Mouse (Mus musculus): ENCODE measurements around the gene Ncor2. TPM values are rescaled to one million over a fixed set of nuclear protein-coding genes. Genes with fewer than 3 reads are reported as not detected.

Gene Ncor2
- polyA plus RNA-seq, 1 experiment from 2014 or later: 27.2 TPM

DNA sequence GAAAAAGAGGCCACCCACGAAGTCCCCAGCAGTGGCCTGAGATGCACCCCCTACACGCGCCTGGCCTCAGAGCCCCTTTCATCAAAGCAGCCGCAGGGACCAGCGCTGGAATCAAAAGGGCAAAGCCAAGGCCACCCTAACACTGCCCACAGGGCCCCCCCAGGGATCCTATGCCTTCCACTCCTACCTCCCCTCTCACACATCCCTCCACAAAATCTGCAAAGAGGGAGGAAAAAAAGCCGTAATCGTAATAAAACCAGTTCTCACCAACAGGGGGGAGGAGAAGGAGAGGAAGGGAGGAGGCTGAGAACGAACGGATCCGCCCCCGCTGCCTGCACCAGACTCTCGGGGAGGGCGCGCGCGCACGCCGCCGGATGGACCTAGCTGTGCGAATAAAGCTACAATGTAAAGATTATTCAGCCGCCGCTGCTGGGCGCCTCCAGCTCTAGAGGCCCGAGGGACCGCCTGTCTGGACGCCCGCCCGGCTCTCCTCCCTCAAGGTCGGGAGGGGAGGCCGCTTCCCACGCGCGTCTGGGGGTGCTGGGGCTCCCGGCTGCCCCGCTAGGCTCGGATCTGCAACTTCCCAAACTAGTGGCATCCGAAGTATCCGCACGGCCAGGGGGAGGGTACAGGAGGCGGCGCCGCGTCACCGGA lies 1.4 kb downstream of the Ncor2 start:
- no peaks in the 10 kb centered on the region for H3K9me3 ChIP-seq
- peak overlapping the region; percentile 94 for H3K4me3 ChIP-seq (replicated peaks)
- H3K36me3 ChIP-seq: no peaks in the 10 kb centered on the region
- peak overlapping the region; percentile 93 for H3K27ac ChIP-seq
- no peaks in the 10 kb centered on the region for H3K27me3 ChIP-seq
- H3K4me2 ChIP-seq: peak overlapping the region; percentile 92
- H3K9ac ChIP-seq (replicated peaks): peak overlapping the region; percentile 94
- ATAC-seq (ENCODE audit: insufficient number of reproducible peaks, insufficient read depth, low FRiP score, low TSS enrichment, low read depth): peak; percentile 17; the same call in 1 of the 2 replicates
- H3K4me1 ChIP-seq (replicated peaks): peaks cover 59% of the 10 kb centered on the region
- WGBS: under 1% methylated on average over 44 of the region's 44 CpGs

DNA sequence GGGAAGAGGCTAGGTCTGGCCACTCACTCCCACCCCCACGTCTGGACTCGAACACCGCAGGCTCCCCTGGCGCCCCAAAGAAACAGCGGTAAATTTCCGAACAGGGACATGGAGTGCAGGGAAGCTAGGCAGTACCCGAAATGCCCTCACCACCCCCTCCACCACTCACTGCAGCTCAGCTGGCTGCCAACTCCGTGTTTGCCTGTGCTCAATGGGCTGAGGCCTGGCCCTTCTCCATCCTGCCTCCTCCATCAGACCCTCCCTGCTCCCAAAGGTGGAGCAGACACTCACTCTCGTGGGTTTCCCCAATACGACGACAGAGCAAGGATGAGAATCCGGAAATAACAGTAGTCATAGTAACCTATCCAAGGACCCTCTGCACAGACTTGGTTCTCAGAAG lies 2.2 kb downstream of the Ncor2 start:
- ATAC-seq (ENCODE audit: insufficient number of reproducible peaks, insufficient read depth, low FRiP score, low TSS enrichment, low read depth): no peak

DNA sequence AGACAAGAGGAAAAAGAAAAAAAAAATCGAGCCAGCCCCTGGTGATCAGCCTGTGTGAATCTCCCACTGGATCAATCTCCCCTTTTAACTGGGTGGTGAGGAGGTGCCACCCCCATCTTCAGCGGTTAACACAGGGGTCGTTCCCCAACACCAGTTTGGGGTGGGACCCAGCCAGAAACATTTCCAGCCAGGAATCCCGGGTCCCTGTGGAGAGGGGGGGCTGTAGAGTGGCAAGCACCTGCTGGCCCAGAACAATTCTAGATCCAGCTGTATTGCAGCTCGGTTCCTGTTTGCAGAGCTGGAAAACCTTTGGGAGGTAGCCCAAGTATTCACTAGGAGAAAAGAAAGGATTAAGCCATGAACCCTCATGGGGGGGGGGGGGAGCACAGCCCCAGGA lies 2.7 kb downstream of the Ncor2 start:
- no peak for ATAC-seq (ENCODE audit: insufficient number of reproducible peaks, insufficient read depth, low FRiP score, low TSS enrichment, low read depth)
- peaks cover 71% of the 10 kb centered on the region for H3K4me1 ChIP-seq (replicated peaks)
- H3K9me3 ChIP-seq: no peaks in the 10 kb centered on the region
- WGBS: 35% methylated on average over 5 of the region's 5 CpGs
- H3K36me3 ChIP-seq: no peaks in the 10 kb centered on the region
- no peaks in the 10 kb centered on the region for H3K27me3 ChIP-seq
- H3K27ac ChIP-seq: no peak overlapping the region
- peak overlapping the region; percentile 92 for H3K4me2 ChIP-seq
- no peak overlapping the region for H3K9ac ChIP-seq (replicated peaks)
- peak overlapping the region; percentile 94; the same call in 1 of the 2 replicates for H3K4me3 ChIP-seq (replicated peaks)

More for the DNA sequence above, 2.2 kb downstream of the Ncor2 start:
- Histone ChIP-seq H3K27me3 (no peaks in the 10 kb centered on the region), H3K4me1 (replicated peaks) (peaks cover 66% of the 10 kb centered on the region), H3K27ac (peak overlapping the region; percentile 93; the same call in 1 of the 2 replicates), H3K4me2 (peak overlapping the region; percentile 92), H3K9me3 (no peaks in the 10 kb centered on the region), H3K9ac (replicated peaks) (peak overlapping the region; percentile 94; the same call in 1 of the 2 replicates), H3K36me3 (no peaks in the 10 kb centered on the region), H3K4me3 (replicated peaks) (peak overlapping the region; percentile 94)
- WGBS: 18% methylated on average over 12 of the region's 12 CpGs

DNA sequence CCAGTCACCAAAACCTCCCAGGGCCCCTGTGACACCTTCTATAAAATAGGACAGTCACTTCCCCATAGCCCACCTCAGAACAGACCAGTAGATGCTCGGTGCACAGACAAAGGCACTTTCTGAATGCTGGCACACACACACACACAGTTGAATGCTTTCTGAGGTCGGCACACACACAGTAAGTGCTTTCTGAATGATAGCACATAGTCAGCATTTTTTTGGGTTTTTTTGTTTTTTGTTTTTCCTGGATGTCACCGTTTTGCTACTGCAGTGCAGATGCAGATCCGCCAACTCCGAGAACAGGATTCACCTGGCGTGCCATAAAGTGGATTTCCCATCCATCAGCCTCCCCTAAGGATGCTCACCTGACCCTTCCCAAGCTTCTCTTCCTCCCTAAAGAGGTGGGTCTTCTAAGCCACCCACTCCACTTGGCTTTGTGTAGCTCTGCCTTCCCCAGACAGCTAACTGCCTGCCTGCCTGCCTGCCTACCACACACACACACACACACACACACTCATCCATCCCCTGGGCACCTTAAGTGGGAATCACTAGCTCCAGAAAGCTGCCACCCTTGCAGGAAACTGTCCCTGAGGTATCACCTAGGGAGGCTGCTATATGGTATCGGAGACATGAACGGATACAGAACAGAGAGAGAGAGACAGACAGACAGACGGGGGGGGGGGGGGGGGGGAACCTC lies 3.2 kb downstream of the Ncor2 start:
- Histone ChIP-seq H3K36me3 (no peaks in the 10 kb centered on the region), H3K27me3 (no peaks in the 10 kb centered on the region), H3K9ac (replicated peaks) (no peak overlapping the region), H3K4me2 (0 out of 2 replicates have a peak overlapping the region, but pooled peaks have one; percentile 92), H3K27ac (no peak overlapping the region), H3K4me1 (replicated peaks) (peaks cover 77% of the 10 kb centered on the region), H3K9me3 (no peaks in the 10 kb centered on the region), H3K4me3 (replicated peaks) (no peak overlapping the region)
- 60% methylated on average over 9 of the region's 9 CpGs for WGBS
- ATAC-seq (ENCODE audit: insufficient number of reproducible peaks, insufficient read depth, low FRiP score, low TSS enrichment, low read depth): no peak

DNA sequence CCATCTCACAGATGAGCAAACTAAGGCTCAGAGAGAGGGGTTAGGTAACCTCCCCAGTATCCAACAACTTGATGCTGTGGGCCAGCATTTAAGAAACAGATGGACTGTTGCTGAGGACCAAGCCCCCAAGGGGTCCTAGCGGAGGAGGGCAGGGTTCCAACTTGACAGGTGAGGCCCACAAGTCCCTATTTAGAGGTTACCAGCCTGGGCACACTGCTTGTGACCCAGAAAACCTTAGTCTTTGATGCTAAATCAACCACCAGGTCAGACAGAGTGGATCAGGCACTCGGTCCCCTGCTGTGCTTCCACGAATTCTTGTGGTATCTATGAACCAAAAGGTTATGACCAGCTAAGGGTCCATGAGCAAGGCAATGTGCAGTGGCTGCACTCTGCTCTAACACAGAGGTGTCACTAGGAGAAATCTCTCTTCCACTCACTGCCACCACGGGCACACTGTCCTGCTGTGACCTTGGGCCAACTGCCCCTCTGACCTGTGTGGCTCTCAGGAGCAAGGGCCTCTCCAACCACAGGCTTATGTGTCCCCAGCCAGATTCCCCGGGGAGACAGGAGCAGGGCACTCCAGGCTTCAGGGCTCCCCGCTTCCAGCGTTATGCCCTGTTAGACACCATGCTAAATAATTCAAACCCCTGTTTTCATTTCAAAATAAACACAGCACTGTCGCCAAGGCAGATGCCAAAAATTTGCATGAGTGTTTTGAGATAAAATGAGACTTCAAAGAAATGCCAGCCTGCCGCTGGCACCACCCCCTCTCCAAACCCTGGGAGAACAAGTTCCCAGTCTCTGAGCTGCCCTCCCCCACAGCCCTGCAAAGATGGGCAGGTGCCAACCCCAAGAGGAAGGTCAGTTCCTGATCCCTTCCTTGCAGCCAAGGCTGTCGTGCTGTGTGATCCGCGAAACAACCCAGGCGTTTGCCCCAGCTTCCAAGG lies 4.0 kb downstream of the Ncor2 start:
- WGBS: 65% methylated on average over 13 of the region's 13 CpGs
- Histone ChIP-seq H3K27me3 (no peaks in the 10 kb centered on the region), H3K4me2 (no peak overlapping the region), H3K9me3 (no peaks in the 10 kb centered on the region), H3K4me3 (replicated peaks) (no peak overlapping the region), H3K9ac (replicated peaks) (0 out of 2 replicates have a peak overlapping the region, but pooled peaks have one; percentile 18), H3K4me1 (replicated peaks) (peaks cover 78% of the 10 kb centered on the region), H3K36me3 (no peaks in the 10 kb centered on the region), H3K27ac (no peak overlapping the region)
- no peak for ATAC-seq (ENCODE audit: insufficient number of reproducible peaks, insufficient read depth, low FRiP score, low TSS enrichment, low read depth)

DNA sequence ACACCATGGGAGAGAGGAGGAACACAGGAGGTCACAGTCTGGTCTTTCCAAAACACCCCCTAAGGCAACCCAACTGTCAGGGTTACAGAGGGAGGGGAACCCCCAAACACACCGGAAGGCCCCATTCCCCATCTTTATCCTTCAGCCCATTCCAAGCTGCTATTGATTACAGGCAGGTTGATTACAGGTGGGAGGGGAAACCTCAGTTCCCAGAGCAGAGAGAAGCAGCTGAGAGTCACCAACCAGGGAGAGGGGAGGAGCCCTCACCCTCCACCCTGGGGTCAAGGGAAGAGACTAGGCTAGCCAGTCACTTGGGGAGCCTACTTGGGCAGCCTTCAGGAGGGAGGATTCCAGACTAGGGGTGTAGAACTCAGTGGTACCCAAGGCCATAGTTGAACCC lies 5.2 kb downstream of the Ncor2 start:
- ATAC-seq (ENCODE audit: insufficient number of reproducible peaks, insufficient read depth, low FRiP score, low TSS enrichment, low read depth): no peak

DNA sequence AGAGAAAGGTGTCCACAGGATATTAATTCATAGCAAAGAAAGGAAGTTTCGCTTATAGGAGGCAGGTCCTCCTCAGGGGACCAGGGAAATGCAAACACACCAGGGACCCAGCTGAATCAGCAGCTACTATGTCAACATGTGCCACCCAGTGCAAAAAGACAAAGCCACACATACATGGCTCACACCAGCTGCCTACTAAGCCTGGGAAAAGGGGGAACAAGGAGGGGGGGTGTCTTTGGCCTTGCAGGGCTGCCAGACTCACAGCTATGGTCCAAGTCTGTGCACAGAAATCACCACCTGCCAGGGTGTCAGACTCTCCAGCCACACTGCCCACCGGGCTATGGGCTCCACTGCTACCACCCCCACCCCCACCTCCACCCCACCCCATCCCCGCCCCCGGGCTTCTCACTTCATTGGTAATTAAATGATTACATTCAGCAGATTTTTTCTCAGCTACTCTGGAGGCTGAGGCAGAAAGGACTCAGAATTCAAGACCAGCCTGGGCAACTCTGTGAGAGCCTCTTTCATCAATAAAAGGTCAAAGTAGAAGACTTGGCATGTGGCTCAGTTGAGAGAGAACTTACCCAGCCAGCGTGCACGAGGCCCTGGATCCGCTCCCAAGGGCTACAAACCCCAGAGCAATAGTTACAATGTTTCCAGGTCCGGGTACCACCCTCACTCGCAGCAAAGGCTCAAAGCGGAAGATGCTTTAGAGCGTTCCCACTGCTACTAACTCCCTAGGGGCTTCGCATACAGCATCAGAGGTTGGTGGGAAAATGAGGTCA lies 6.0 kb downstream of the Ncor2 start:
- H3K27ac ChIP-seq: peak overlapping the region; percentile 53; the same call in 1 of the 2 replicates

More for the DNA sequence above, 5.2 kb downstream of the Ncor2 start:
- Histone ChIP-seq H3K9ac (replicated peaks) (no peak overlapping the region), H3K36me3 (no peaks in the 10 kb centered on the region), H3K4me1 (replicated peaks) (peaks cover 82% of the 10 kb centered on the region), H3K4me2 (no peak overlapping the region), H3K4me3 (replicated peaks) (no peak overlapping the region), H3K27ac (no peak overlapping the region), H3K27me3 (no peaks in the 10 kb centered on the region), H3K9me3 (no peaks in the 10 kb centered on the region)
- 77% methylated on average over 1 of the region's 1 CpGs for WGBS

DNA sequence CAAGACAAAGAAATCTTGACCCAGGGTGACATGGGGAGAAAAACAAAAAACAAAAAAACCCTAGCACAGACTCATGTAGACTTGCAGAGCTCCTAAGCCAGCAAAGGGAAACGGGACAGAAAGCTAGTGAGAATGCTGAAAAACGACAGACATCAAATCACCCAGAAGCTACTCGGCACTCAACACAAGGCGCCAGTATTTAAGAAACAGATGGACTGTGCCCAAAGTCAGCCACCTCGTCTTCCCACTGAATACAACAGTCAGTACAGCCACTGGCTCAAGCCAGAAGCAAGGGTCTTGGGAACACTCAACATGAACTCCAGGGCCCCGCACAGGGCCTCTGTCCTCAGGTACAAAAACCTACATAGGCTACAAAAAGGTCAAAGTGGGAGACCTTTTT lies 7.8 kb downstream of the Ncor2 start:
- 57% methylated on average over 6 of the region's 6 CpGs for WGBS

More for the DNA sequence above, 6.0 kb downstream of the Ncor2 start:
- Histone ChIP-seq H3K9ac (replicated peaks) (no peak overlapping the region), H3K36me3 (no peaks in the 10 kb centered on the region), H3K27me3 (no peaks in the 10 kb centered on the region), H3K9me3 (no peaks in the 10 kb centered on the region), H3K4me2 (peak overlapping the region; percentile 1; the same call in 1 of the 2 replicates), H3K4me1 (replicated peaks) (peaks cover 90% of the 10 kb centered on the region), H3K4me3 (replicated peaks) (no peak overlapping the region)
- ATAC-seq (ENCODE audit: insufficient number of reproducible peaks, insufficient read depth, low FRiP score, low TSS enrichment, low read depth): no peak
- 58% methylated on average over 12 of the region's 12 CpGs for WGBS

DNA sequence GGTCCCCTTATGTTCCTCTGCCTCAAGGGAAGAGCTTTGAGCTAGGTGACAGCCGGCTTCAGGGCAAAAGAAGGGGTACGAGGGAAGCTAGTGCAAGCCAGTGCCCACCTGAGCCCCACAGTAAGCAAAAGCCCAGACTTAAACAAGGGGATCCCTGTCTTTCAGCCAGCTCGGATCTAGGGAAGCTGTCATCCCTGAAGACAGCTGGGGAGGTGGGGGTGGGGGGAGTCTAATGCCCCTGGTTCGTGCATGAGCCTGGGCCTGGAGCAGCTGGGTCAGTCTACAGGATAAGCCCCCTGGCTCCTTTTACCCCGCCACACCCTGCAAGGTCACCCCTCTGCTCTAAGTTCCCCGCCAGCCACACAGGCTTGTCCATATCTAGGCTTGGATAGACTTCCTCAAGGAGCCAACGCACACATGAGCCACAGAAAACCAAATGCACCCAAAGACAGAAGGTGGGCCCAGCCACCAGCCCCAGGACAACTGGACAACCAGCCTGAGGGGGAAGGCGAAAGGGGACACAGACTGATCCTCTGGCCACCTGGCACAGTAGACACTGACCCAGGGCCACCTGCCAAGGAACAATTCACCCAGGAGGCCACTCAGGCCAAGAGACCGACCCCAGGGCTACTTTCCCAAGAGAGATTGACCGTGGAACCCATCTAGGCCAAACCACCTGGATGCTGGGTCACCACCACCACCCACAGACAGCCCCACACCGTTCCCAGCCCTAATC lies 8.7 kb downstream of the Ncor2 start:
- 0 out of 2 replicates have a peak overlapping the region, but pooled peaks have one; percentile 12 for H3K27ac ChIP-seq
- 78% methylated on average over 11 of the region's 11 CpGs for WGBS
- no peaks in the 10 kb centered on the region for H3K27me3 ChIP-seq
- H3K4me2 ChIP-seq: no peak overlapping the region
- no peak for ATAC-seq (ENCODE audit: insufficient number of reproducible peaks, insufficient read depth, low FRiP score, low TSS enrichment, low read depth)
- H3K4me3 ChIP-seq (replicated peaks): no peak overlapping the region
- peaks cover 93% of the 10 kb centered on the region for H3K4me1 ChIP-seq (replicated peaks)
- H3K9ac ChIP-seq (replicated peaks): no peak overlapping the region
- no peaks in the 10 kb centered on the region for H3K9me3 ChIP-seq
- no peaks in the 10 kb centered on the region for H3K36me3 ChIP-seq

More for the DNA sequence above, 7.8 kb downstream of the Ncor2 start:
- Histone ChIP-seq H3K27me3 (no peaks in the 10 kb centered on the region), H3K9me3 (no peaks in the 10 kb centered on the region), H3K4me2 (no peak overlapping the region), H3K4me1 (replicated peaks) (peaks cover 93% of the 10 kb centered on the region), H3K9ac (replicated peaks) (no peak overlapping the region), H3K36me3 (no peaks in the 10 kb centered on the region), H3K4me3 (replicated peaks) (no peak overlapping the region), H3K27ac (no peak overlapping the region)
- no peak for ATAC-seq (ENCODE audit: insufficient number of reproducible peaks, insufficient read depth, low FRiP score, low TSS enrichment, low read depth)

DNA sequence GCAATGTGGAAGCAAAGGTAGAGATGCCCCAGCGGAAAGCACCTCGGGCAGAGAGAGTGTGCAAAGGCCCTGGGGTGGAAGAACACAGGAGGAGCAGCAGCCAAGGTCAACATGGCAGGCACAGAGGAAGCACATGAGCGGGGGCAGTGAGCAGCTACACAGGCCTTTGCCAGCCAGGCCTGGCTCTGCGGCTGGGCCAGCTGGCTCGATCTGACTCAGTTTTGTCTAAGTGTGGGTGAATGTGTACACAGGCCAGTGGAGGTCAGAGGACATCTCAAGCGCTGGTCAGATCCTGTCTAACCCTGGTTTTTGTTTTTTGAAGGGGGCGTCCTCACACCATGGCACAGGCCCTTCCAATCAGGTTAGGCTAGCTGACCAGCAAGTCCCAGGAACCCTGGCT lies 10.9 kb downstream of the Ncor2 start:
- Histone ChIP-seq H3K36me3 (no peaks in the 10 kb centered on the region), H3K9ac (replicated peaks) (no peak overlapping the region), H3K4me2 (no peak overlapping the region), H3K4me3 (replicated peaks) (no peak overlapping the region), H3K4me1 (replicated peaks) (peaks cover 96% of the 10 kb centered on the region), H3K27me3 (no peaks in the 10 kb centered on the region), H3K9me3 (no peaks in the 10 kb centered on the region), H3K27ac (no peak overlapping the region)
- ATAC-seq (ENCODE audit: insufficient number of reproducible peaks, insufficient read depth, low FRiP score, low TSS enrichment, low read depth): no peak
- 87% methylated on average over 7 of the region's 7 CpGs for WGBS
